Mouse (Mus musculus) thymus, adult 2 months (tissue): Measurements from ENCODE around the gene N4bp1.

Experiments
- CTCF ChIP-seq: fragments of 200-500 bp; IDR thresholded peaks from 2 replicates; pipeline ENCODE4 v1.5.1; 2012; ENCODE audit warnings: mild to moderate bottlenecking, control low read depth, low read length, moderate library complexity, borderline replicate concordance; ENCODE audit not compliant: control insufficient read depth, poor library complexity, insufficient read depth; ENCODE audit errors: extremely low read depth
- POLR2A ChIP-seq: fragments of 200-500 bp; IDR thresholded peaks from 2 replicates; pipeline ENCODE4 v1.6.1; 2012; ENCODE audit warnings: mild to moderate bottlenecking, low read length, control low read depth, moderate library complexity; ENCODE audit not compliant: control insufficient read depth, poor library complexity, insufficient read depth; ENCODE audit errors: extremely low read depth

GRCm38 (mm10) chr8:86920996-86921395 is 35.9 kb upstream of the N4bp1 start:
- no peak for TF ChIP-seq POLR2A
- TF ChIP-seq CTCF, result no peak
